Mouse (Mus musculus) CH12.LX (cell line): ENCODE measurements around the gene Nupr1l. TPM values are rescaled to one million over a fixed set of nuclear protein-coding genes. Genes with fewer than 3 reads are reported as not detected.

Source experiments
- DNase-seq: peaks from one replicate; pipeline ENCODE4 v3.0.0-alpha.2; 2013; ENCODE audit errors: extremely low read depth
- H3K27ac ChIP-seq: 2 replicates; pipeline ENCODE4 v1.5.1; 2012; ENCODE audit warnings: low read depth, mild to moderate bottlenecking, control low read depth, moderate library complexity; ENCODE audit not compliant: insufficient read depth
- H3K27me3 ChIP-seq: replicated peaks from 2 replicates; pipeline ENCODE3; 2012; ENCODE audit warnings: inconsistent platforms
- H3K36me3 ChIP-seq, 2 experiments: replicated peaks in 1 of 2; 2 replicates each; pipeline versions ENCODE3 to v1.6.1; 2012; ENCODE audit warnings: inconsistent platforms in 1 of 2, low read length in 1 of 2, mild to moderate bottlenecking in 1 of 2, mixed read lengths in 1 of 2, moderate library complexity in 1 of 2; ENCODE audit not compliant: control insufficient read depth in 1 of 2, insufficient read depth in 1 of 2
- H3K4me1 ChIP-seq, 2 experiments: 2 replicates each; pipeline ENCODE4 v1.6.1; 2012; ENCODE audit warnings: inconsistent platforms in 1 of 2, moderate library complexity in 1 of 2; ENCODE audit not compliant: insufficient read depth in 2 of 2, control insufficient read depth in 1 of 2
- H3K4me2 ChIP-seq: 2 replicates; pipeline ENCODE4 v1.6.1; 2012; ENCODE audit warnings: low read depth, mild to moderate bottlenecking, control low read depth; ENCODE audit not compliant: poor library complexity, insufficient read depth, severe bottlenecking
- H3K4me3 ChIP-seq, 3 experiments: fragments of 150-350 bp in 1 of 3; sonication (generic) in 1 of 3; replicated peaks in 1 of 3; 2 replicates each; pipeline versions ENCODE3 to v1.5.1; 2011 to 2012; ENCODE audit warnings: low read depth in 2 of 3, low read length in 2 of 3, mild to moderate bottlenecking in 2 of 3, moderate library complexity in 2 of 3, control low read depth in 1 of 3, improper control_type of control experiment in 1 of 3, inconsistent platforms in 1 of 3, mixed read lengths in 1 of 3; ENCODE audit not compliant: poor library complexity in 1 of 3
- H3K79me2 ChIP-seq: replicated peaks from 2 replicates; pipeline ENCODE4 v1.6.1; 2012; ENCODE audit warnings: mild to moderate bottlenecking, moderate library complexity; ENCODE audit not compliant: control insufficient read depth, poor library complexity, insufficient read depth, severe bottlenecking; ENCODE audit errors: extremely low read depth
- H3K9ac ChIP-seq: 2 replicates; pipeline ENCODE4 v1.6.1; 2012; ENCODE audit warnings: low read depth, mild to moderate bottlenecking, control low read depth, moderate library complexity; ENCODE audit not compliant: insufficient read depth
- H3K9me3 ChIP-seq: replicated peaks from 2 replicates; pipeline ENCODE3; 2012; ENCODE audit warnings: low read length, inconsistent platforms, mixed read lengths
- CTCF ChIP-seq, 2 experiments: IDR thresholded peaks in 1 of 2; conservative IDR thresholded peaks in 1 of 2; 2 replicates each; pipeline ENCODE4 v1.5.1; 2011 to 2012; ENCODE audit warnings: low read depth in 2 of 2, low read length in 2 of 2, improper control_type of control experiment in 1 of 2, inconsistent platforms in 1 of 2, mild to moderate bottlenecking in 1 of 2, moderate library complexity in 1 of 2
- ETS1 ChIP-seq: conservative IDR thresholded peaks from 2 replicates; pipeline ENCODE4 v1.6.1; 2012; ENCODE audit warnings: low read depth, mild to moderate bottlenecking, inconsistent platforms, low read length, improper control_type of control experiment, moderate library complexity
- KAT2A ChIP-seq: IDR thresholded peaks from 2 replicates; pipeline ENCODE4 v1.6.1; 2012; ENCODE audit warnings: low read length, improper control_type of control experiment, inconsistent platforms; ENCODE audit not compliant: insufficient replicate concordance
- POLR2AphosphoS2 ChIP-seq: IDR thresholded peaks from 2 replicates; pipeline ENCODE4 v1.6.1; 2011; ENCODE audit warnings: low read depth, low read length, improper control_type of control experiment
- RAD21 ChIP-seq: IDR thresholded peaks from 2 replicates; pipeline ENCODE4 v1.6.1; 2011; ENCODE audit warnings: low read depth, mild to moderate bottlenecking, low read length, improper control_type of control experiment, moderate library complexity
- SMC3 ChIP-seq: IDR thresholded peaks from 2 replicates; pipeline ENCODE4 v1.6.1; 2011; ENCODE audit warnings: low read depth, low read length, improper control_type of control experiment
- USF1 ChIP-seq: IDR thresholded peaks from 2 replicates; pipeline ENCODE4 v1.6.1; 2014; ENCODE audit warnings: low read depth, mild to moderate bottlenecking, inconsistent platforms, low read length, improper control_type of control experiment
- ZKSCAN1 ChIP-seq: IDR thresholded peaks from 2 replicates; pipeline ENCODE4 v1.6.1; 2012; ENCODE audit warnings: low read depth, inconsistent platforms, low read length, improper control_type of control experiment, borderline replicate concordance
- dilution Hi-C: fragments of 300-500 bp; cut with MboI; formaldehyde crosslinking; loops from 2 replicates; pipeline ENCODE4 v1.14.3; 2020; ENCODE audit warnings: low sequenced_read_pairs; ENCODE audit not compliant: extremely low pct_unique_long_range_greater_than_20kb, extremely low pct_ligation_motif_present
- in situ Hi-C: fragments of 300-500 bp; cut with MboI; formaldehyde crosslinking; loops from 3 replicates; pipeline ENCODE4 v1.14.3; 2019; ENCODE audit warnings: low sequenced_read_pairs, low pct_ligation_motif_present, low pct_unique_long_range_greater_than_20kb, mixed read lengths
- polyA plus RNA-seq: library from polyadenylated mRNA; unstranded; fragments of >175 nt; gene quantifications from 2 replicates; pipeline ENCODE4 v1.2.1, GENCODE M21; 2012; ENCODE audit warnings: low read depth; ENCODE audit not compliant: insufficient read length
- total RNA-seq, 2 experiments: library from RNA; depleted of rRNA; stranded (reverse); fragments of 300-350 nt in 1 of 2; fragments of >200 nt in 1 of 2; gene quantifications; 2 replicates each; pipeline ENCODE4 v1.2.3; 2012 to 2014

Gene Nupr1l
- total and polyA plus RNA-seq, 3 experiments = 0.46 to 0.68 TPM; not detected in 1

DNA sequence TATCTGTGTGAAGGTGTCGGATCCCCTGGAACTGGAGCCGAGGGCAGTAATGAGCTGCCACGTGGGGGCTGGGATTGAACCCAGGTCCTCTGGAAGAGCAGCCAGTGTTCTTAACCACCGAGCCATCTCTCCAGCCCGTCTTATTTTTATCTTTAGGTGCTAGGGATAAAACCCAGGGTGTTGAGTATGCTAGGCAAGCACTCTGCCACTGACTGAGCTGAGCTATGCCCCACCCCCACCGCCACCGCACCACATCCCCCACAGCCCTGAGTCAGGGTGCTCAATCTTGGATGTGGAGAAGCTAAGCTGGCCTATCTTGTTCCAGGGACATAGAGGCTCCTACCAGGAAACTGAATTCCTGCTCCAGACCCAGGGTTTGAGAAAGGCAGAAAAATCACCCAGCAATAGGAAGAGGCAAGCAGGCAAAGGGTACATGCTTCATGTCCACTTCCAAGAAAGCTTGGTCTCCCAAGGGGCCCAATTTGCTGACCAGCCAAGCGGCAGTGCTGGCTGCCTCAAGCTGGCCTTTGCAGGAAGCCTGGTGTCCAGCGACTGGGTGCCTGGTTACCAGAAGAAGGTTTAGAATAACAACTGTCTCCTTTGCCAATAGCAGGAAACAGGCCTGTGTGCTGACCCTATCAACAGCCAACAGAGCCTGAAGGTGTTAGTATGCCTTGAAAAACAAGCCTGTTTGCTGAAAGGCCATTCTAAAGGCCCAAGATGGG is 30.4 kb upstream of the Nupr1l start:
- Histone ChIP-seq H3K36me3 (peaks cover 18 to 24% of the 10 kb centered on the region in 2 experiments), H3K27me3 (no peaks in the 10 kb centered on the region), H3K4me3 (no peak overlapping the region), H3K27ac (no peak overlapping the region), H3K4me2 (no peak overlapping the region), H3K79me2 (no peaks in the 10 kb centered on the region)
- in situ Hi-C loops = no loop called here
- TF ChIP-seq ETS1 (no peak), USF1 (no peak), ZKSCAN1 (no peak)
- TF ChIP-seq, all 38 proteins: peak for 0
- dilution Hi-C loops = no loop called here
- no peak overlapping the region for H3K9ac ChIP-seq
- no peaks in the 10 kb centered on the region for H3K4me1 ChIP-seq
- DNase-seq = no peak
- H3K9me3 ChIP-seq = no peaks in the 10 kb centered on the region

DNA sequence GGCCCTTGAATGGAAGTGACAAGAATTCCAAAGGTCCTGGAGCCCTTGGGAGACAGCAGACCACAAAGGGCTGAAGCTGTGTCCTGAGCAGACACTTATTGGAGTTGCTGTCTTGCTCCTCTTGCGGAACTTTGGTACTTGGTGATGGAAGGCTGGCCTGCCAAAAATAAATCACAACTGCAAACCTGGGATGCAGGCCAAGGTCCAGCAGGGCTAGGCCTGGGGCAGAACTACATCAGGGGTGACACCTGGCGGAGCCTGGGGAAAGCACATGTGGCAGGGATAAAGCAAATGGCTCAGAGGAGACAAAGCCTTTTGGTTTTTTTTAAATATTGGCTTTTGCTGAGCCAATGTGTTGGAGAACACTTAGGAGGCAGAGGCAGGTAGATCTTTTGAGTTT is 29.4 kb upstream of the Nupr1l start:
- H3K9me3 ChIP-seq = no peaks in the 10 kb centered on the region
- H3K9ac ChIP-seq = no peak overlapping the region
- peaks cover 5% of the 10 kb centered on the region for H3K79me2 ChIP-seq
- H3K4me3 ChIP-seq = no peak overlapping the region
- H3K27me3 ChIP-seq = no peaks in the 10 kb centered on the region
- in situ Hi-C loops = no loop called here
- no peak overlapping the region for H3K27ac ChIP-seq
- no peak overlapping the region for H3K4me2 ChIP-seq
- TF ChIP-seq KAT2A (no peak), RAD21 (peak; percentile 40), CTCF (conservative IDR thresholded peaks at IDR 0.05 in 1 of 2, IDR thresholded peaks at IDR 0.05 in 1 of 2; ENCODE audit: low read depth in 2 of 2, low read length in 2 of 2) (peak in 1 of 2 experiments; percentile 61; a peak in 2 of 4 replicates), SMC3 (peak; percentile 50)
- TF ChIP-seq, all 38 proteins: peak for 3
- Histone ChIP-seq H3K36me3 (peaks cover 24 to 32% of the 10 kb centered on the region in 2 experiments), H3K4me1 (no peaks in the 10 kb centered on the region; a peak in 1 of 4 replicates)
- peak; percentile 19 for DNase-seq
- dilution Hi-C loops = no loop called here

DNA sequence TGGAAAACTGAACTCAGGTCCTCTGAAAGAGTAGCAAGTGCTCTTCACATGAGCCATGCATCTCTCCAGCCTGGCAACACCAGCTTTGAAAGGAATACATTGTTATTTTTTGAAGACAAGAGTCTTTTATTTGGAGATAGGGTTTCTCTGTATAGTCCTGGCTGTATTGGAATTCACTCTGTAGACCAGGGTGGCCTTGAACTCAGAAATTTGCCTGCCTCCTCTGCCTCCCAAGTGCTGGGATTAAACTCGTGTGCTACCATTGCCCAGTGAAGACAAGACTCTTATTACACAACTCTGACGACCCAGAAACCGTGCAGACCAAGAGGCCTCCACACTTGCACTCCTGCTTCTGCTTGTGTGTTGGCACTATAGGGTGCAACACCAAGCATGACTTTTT is 28.5 kb upstream of the Nupr1l start:
- in situ Hi-C loops (no loop called here), dilution Hi-C loops (no loop called here)
- H3K4me1 ChIP-seq = peaks cover 3 to 4% of the 10 kb centered on the region in 2 experiments; a peak in 2 of 4 replicates
- H3K27ac ChIP-seq = no peak overlapping the region
- no peaks in the 10 kb centered on the region for H3K9me3 ChIP-seq
- no peak overlapping the region for H3K4me2 ChIP-seq
- no peak for DNase-seq
- peaks cover 14% of the 10 kb centered on the region for H3K79me2 ChIP-seq
- TF ChIP-seq POLR2AphosphoS2 = peak; percentile 77
- TF ChIP-seq RAD21 = no peak
- peaks cover 28 to 40% of the 10 kb centered on the region in 2 experiments for H3K36me3 ChIP-seq
- no peak overlapping the region for H3K4me3 ChIP-seq
- H3K27me3 ChIP-seq = no peaks in the 10 kb centered on the region
- no peak overlapping the region for H3K9ac ChIP-seq
